Mouse (Mus musculus) embryonic stem cell, embryonic (primary cell): ENCODE data around the gene Cep112.

Experiments used
- CTCF ChIA-PET, 4 experiments: fragments of 300-600 bp in 2 of 4; fragments of 350-600 bp in 2 of 4; sonication (Branson Sonifier 250); formaldehyde crosslinking; loops; one replicate each; lab custom pipeline; 2022; ENCODE audit warnings: inconsistent platforms in 2 of 4; lab: Charles Lee
- POLR2A ChIA-PET, 4 experiments: fragments of 300-600 bp in 2 of 4; fragments of 350-600 bp in 2 of 4; sonication (Branson Sonifier 250); formaldehyde crosslinking; loops; one replicate each; lab custom pipeline; 2022; ENCODE audit warnings: antibody characterized with exemption in 4 of 4, inconsistent platforms in 1 of 4; lab: Charles Lee

Gene Cep112

GRCm38 (mm10) chr11:108424889-108425591 lies at the start of gene Cep112:
Cep112 (plus strand) TSS chr11:108425192.
- ChIA-PET POLR2A (interaction anchor here in 3 of 4 experiments (0.5 to 1.6 kb wide), 16 partner anchors 8 to 1505 kb away, joined by 3 to 8 read pairs (median 3); partner anchors contain the start of genes Apoh (in 1 of the 3), Axin2 (in 1 of the 3), Prkca (in 1 of the 3) and Wipi1 (in 1 of the 3)), CTCF (interaction anchor here in 2 of 4 experiments (0.8 to 1.4 kb wide), 5 partner anchors 22 to 768 kb away, joined by 3 to 6 read pairs (median 4); no protein-coding TSS in a partner anchor)

GRCm38 (mm10) chr11:108376815-108377214 lies 48.2 kb upstream of the Cep112 start:
- ChIA-PET CTCF (interaction anchor here in 2 of 4 experiments (0.6 to 2.5 kb wide), 3 partner anchors 244 to 512 kb away, joined by 3 to 8 read pairs (median 4); no protein-coding TSS in a partner anchor), POLR2A (interaction anchor here in 1 of 4 experiments (0.7 kb wide), 1 partner anchor 255 kb away, joined by 3 read pairs; no protein-coding TSS in a partner anchor)

GRCm38 (mm10) chr11:108377680-108378362 lies 47.2 kb upstream of the Cep112 start:
- POLR2A ChIA-PET, result interaction anchor here in 1 of 4 experiments (0.7 kb wide), 1 partner anchor 99 kb away, joined by 3 read pairs; no protein-coding TSS in a partner anchor
- CTCF ChIA-PET, result interaction anchor here (0.5 to 1.6 kb wide), 19 partner anchors 15 to 601 kb away, joined by 3 to 13 read pairs (median 3); no protein-coding TSS in a partner anchor

GRCm38 (mm10) chr11:108378363-108378751 lies 46.6 kb upstream of the Cep112 start:
- ChIA-PET POLR2A (interaction anchor here in 1 of 4 experiments (0.7 kb wide), 1 partner anchor 99 kb away, joined by 3 read pairs; no protein-coding TSS in a partner anchor), CTCF (interaction anchor here (0.6 to 1.6 kb wide), 11 partner anchors 38 to 601 kb away, joined by 3 to 13 read pairs (median 5); no protein-coding TSS in a partner anchor)

- CTCF ChIA-PET, result interaction anchor here in 2 of 4 experiments (0.6 to 1.4 kb wide), 2 partner anchors 367 to 372 kb away, joined by 3 read pairs; no protein-coding TSS in a partner anchor
- POLR2A ChIA-PET, result no interaction called here
Measured at GRCm38 (mm10) chr11:108382664-108383063, 42.3 kb upstream of the Cep112 start.

- CTCF ChIA-PET, result no interaction called here
Measured at GRCm38 (mm10) chr11:108384920-108385665, 39.9 kb upstream of the Cep112 start.

GRCm38 (mm10) chr11:108385666-108386024 lies 39.3 kb upstream of the Cep112 start:
- ChIA-PET POLR2A (no interaction called here), CTCF (no interaction called here)

More at GRCm38 (mm10) chr11:108384920-108385665, 39.9 kb upstream of the Cep112 start:
- POLR2A ChIA-PET, result no interaction called here

GRCm38 (mm10) chr11:108395061-108395460 lies 29.9 kb upstream of the Cep112 start:
- CTCF ChIA-PET, result no interaction called here
- POLR2A ChIA-PET, result no interaction called here

- CTCF ChIA-PET, result no interaction called here
Measured at GRCm38 (mm10) chr11:108396076-108396829, 28.7 kb upstream of the Cep112 start.

GRCm38 (mm10) chr11:108409876-108410644 lies 14.9 kb upstream of the Cep112 start:
- ChIA-PET CTCF (no interaction called here), POLR2A (no interaction called here)

More at GRCm38 (mm10) chr11:108396076-108396829, 28.7 kb upstream of the Cep112 start:
- POLR2A ChIA-PET, result no interaction called here

- CTCF ChIA-PET, result interaction anchor here in 1 of 4 experiments (1.0 to 1.2 kb wide), 2 partner anchors 38 to 405 kb away, joined by 3 read pairs; no protein-coding TSS in a partner anchor
- POLR2A ChIA-PET, result interaction anchor here in 2 of 4 experiments (1.3 to 1.4 kb wide), 2 partner anchors 8 kb away, joined by 3 to 4 read pairs; partner anchors contain the start of gene Cep112 (in 2 of the 2)
Measured at GRCm38 (mm10) chr11:108416360-108416759, 8.6 kb upstream of the Cep112 start.

GRCm38 (mm10) chr11:108418540-108418939 lies 6.5 kb upstream of the Cep112 start:
- POLR2A ChIA-PET, result no interaction called here
- CTCF ChIA-PET, result interaction anchor here (0.6 to 0.9 kb wide), 4 partner anchors 388 to 983 kb away, joined by 3 to 7 read pairs (median 3); no protein-coding TSS in a partner anchor

GRCm38 (mm10) chr11:108419242-108419641 lies 5.8 kb upstream of the Cep112 start:
- ChIA-PET POLR2A (no interaction called here), CTCF (interaction anchor here in 1 of 4 experiments (1.9 kb wide), 1 partner anchor 554 kb away, joined by 3 read pairs; no protein-coding TSS in a partner anchor)

- ChIA-PET CTCF (interaction anchor here in 1 of 4 experiments (1.9 kb wide), 1 partner anchor 556 kb away, joined by 3 read pairs; no protein-coding TSS in a partner anchor), POLR2A (interaction anchor here in 2 of 4 experiments (0.6 to 0.9 kb wide), 3 partner anchors 16 to 425 kb away, joined by 3 read pairs; partner anchors contain the start of gene Prkca (in 1 of the 2))
Measured at GRCm38 (mm10) chr11:108420751-108421150, 4.2 kb upstream of the Cep112 start.

- CTCF ChIA-PET, result interaction anchor here in 3 of 4 experiments (0.6 to 1.5 kb wide), 5 partner anchors 300 to 1271 kb away, joined by 3 read pairs; no protein-coding TSS in a partner anchor
- POLR2A ChIA-PET, result interaction anchor here in 1 of 4 experiments (0.7 to 1.6 kb wide), 6 partner anchors 12 to 913 kb away, joined by 3 to 5 read pairs (median 3); partner anchors contain the start of genes Apoh and Prkca
Measured at GRCm38 (mm10) chr11:108423221-108423620, 1.8 kb upstream of the Cep112 start.

- POLR2A ChIA-PET, result interaction anchor here in 3 of 4 experiments (0.6 to 1.6 kb wide), 16 partner anchors 8 to 1504 kb away, joined by 3 to 8 read pairs (median 3); partner anchors contain the start of genes Apoh (in 2 of the 3) and Prkca (in 2 of the 3)
- CTCF ChIA-PET, result interaction anchor here in 2 of 4 experiments (0.6 to 1.4 kb wide), 5 partner anchors 23 to 1272 kb away, joined by 3 to 6 read pairs (median 4); no protein-coding TSS in a partner anchor
Measured at GRCm38 (mm10) chr11:108424111-108424510, 881 bp upstream of the Cep112 start.
